Mouse (Mus musculus): Measurements from ENCODE around the gene Kiss1. TPM values are rescaled to one million over a fixed set of nuclear protein-coding genes. Genes with fewer than 3 reads are reported as not detected.

Gene Kiss1
- polyA plus RNA-seq (2016; fragmentation: Nextera tagmentation; extraction: Ambion mirVana), result not detected in 2 replicates

DNA sequence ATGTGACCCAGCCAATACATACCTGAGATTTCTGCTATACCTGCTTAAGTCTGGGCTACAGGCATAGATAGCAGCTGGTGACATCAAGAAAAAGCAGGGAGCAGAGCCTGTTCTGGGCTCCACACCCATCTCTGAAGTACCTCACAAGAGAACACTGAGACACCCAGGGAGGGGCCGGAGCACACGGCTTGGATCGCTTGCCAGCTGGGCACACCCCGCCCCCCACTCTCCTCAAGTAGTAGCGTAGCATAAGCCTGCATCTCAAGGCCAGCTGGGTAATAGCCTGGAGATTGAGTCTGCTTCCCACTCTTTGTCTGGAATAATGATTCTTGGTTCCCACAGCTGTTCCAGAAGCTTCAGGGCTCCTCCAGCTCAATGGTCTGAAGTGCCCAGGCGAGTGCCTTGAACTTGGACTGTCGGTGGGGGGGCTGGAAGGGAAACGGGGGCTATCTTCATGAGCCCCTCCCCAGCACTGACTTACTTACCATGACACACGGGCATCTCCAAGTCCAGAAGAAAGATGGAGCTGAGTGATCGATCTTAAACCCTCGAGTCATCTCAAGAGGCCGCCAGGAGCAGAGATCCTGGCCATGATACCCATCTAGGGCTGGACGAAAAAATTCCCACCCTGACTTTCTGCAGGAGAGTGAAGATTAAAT, at the start of gene Kiss1:
TSS of gene Kiss1 (plus strand) at position 609 of the 659 bp plus-strand sequence.
- H3K27ac ChIP-seq, result no peak within 1 kb of the TSS
- 0 out of 2 replicates have a peak, but pooled peaks cover 5% of the 10 kb centered on the region for H3K4me1 ChIP-seq
- peaks cover 5% of the 10 kb centered on the region for H3K27me3 ChIP-seq (ENCODE audit: insufficient read depth, poor library complexity, severe bottlenecking)
- no peaks in the 10 kb centered on the region for H3K36me3 ChIP-seq
- DNase-seq (ENCODE audit: low spot score), result no peak
- WGBS, result 83% methylated on average over 13 of the region's 13 CpGs
- H3K9me3 ChIP-seq, result no peaks in the 10 kb centered on the region
- H3K4me3 ChIP-seq, result no peak within 1 kb of the TSS

DNA sequence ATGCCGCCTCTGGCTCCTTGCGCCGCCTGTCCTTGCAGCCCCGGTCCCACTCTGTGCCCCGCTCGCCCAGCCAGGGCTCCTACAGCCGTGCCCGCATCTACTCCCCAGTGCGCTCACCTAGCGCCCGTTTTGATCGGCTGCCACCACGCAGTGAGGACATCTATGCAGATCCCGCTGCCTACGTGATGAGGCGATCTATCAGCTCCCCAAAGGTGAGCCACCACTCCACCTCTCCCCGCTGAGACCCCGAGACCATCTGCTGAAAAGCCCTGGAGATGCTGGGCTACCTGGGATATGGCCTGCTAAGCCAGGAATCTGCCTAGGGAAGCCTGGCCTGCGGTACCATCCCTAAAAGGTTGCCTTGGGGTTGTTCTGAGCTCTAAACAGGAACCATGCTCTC, 47.5 kb upstream of the Kiss1 start:
- no peak for DNase-seq (ENCODE audit: low spot score)
- H3K4me3 ChIP-seq, result no peak overlapping the region
- 85% methylated on average over 19 of the region's 19 CpGs for WGBS
- no peaks in the 10 kb centered on the region for H3K9me3 ChIP-seq
- no peaks in the 10 kb centered on the region for H3K27me3 ChIP-seq (ENCODE audit: insufficient read depth, poor library complexity, severe bottlenecking)
- no peak overlapping the region for H3K27ac ChIP-seq
- peaks cover 85% of the 10 kb centered on the region for H3K36me3 ChIP-seq
- H3K4me1 ChIP-seq, result peaks cover 21% of the 10 kb centered on the region

DNA sequence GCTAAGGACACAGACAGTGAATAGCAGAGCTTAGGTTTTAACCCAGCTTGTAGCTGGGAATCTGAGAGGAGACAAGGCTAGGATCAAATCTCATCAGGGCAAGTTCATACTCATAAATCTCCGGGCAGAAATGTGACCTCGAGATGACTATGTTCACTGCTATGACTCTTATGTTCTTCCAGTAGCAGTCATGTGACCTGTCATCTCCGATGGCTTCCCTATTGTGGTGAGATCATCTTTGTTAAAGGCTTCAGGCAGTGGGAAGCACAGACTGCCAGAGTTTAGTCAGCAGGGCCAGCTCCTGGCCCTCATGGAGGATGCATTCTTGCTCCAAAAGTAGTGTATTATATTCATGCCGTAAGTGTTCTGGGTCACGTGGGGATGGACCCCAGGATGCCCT, 44.7 kb upstream of the Kiss1 start:
- Histone ChIP-seq H3K9me3 (no peaks in the 10 kb centered on the region), H3K27me3 (ENCODE audit: insufficient read depth, poor library complexity, severe bottlenecking) (no peaks in the 10 kb centered on the region), H3K27ac (no peak overlapping the region), H3K4me1 (peaks cover 26% of the 10 kb centered on the region), H3K4me3 (no peak overlapping the region), H3K36me3 (peaks cover 73% of the 10 kb centered on the region)
- DNase-seq (ENCODE audit: low spot score), result no peak
- WGBS, result 79% methylated on average over 5 of the region's 5 CpGs

DNA sequence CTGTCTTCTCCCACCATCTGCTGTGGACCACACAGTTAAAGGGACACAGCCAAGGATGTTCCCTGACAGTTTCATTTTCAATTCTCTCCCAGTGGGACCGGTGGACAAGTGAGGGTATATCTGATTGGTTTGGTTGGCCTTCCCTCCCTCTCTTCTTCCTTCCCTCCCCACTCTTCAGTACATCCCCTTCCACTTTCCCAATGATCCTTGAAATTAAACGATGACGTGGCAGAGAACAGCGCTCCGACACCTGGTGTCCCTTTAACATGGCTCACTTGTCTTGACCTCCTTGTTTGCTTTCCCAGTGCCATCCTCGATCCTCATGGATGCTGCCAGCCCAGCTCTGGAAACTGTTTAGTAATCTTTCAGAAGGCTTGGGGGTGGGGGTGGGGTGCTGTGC, 43.1 kb upstream of the Kiss1 start:
- Histone ChIP-seq H3K36me3 (peaks cover 66% of the 10 kb centered on the region), H3K27me3 (ENCODE audit: insufficient read depth, poor library complexity, severe bottlenecking) (no peaks in the 10 kb centered on the region), H3K27ac (peak overlapping the region; percentile 39; the same call in 1 of the 2 replicates), H3K4me3 (no peak overlapping the region), H3K4me1 (peaks cover 42% of the 10 kb centered on the region), H3K9me3 (no peaks in the 10 kb centered on the region)
- no peak for DNase-seq (ENCODE audit: low spot score)
- WGBS, result 72% methylated on average over 6 of the region's 6 CpGs

DNA sequence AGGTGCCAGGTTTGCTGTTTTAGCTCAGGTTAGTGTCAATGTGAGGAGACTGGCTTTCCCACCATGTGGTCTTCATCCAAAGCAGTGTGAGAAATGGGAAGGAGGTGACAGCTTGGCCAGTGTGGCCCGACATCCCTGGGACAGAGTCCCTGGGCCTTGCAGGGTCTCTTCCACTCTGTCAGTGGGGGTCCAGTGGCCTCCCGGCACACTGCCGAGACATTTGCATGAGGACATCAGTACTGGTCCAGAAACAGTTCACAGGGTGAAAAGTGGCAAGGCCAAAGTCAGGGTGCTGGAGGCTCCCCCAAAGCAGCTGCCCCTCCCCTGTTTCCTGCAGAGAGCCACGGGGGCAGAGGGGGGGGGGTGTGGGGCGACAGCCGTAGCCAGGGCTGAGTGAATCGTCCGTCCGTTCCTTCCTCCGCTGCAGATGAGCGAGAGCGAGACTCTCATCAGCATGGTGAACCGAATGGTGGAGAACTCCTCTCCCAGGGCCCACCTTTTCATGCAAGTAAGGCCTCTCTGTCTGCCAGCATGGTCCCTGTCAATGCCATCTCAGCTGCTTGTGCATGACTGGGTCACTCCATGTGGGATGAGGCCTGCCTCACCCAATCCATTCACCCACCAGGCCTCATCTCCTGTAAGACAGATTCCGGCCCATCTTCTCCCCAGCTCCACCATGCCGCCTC, 42.6 kb upstream of the Kiss1 start:
- 77% methylated on average over 15 of the region's 15 CpGs for WGBS
- no peak for DNase-seq (ENCODE audit: low spot score)
- Histone ChIP-seq H3K4me1 (peaks cover 46% of the 10 kb centered on the region), H3K27ac (peak overlapping the region; percentile 39), H3K4me3 (no peak overlapping the region), H3K9me3 (no peaks in the 10 kb centered on the region), H3K36me3 (peaks cover 61% of the 10 kb centered on the region), H3K27me3 (ENCODE audit: insufficient read depth, poor library complexity, severe bottlenecking) (no peaks in the 10 kb centered on the region)

DNA sequence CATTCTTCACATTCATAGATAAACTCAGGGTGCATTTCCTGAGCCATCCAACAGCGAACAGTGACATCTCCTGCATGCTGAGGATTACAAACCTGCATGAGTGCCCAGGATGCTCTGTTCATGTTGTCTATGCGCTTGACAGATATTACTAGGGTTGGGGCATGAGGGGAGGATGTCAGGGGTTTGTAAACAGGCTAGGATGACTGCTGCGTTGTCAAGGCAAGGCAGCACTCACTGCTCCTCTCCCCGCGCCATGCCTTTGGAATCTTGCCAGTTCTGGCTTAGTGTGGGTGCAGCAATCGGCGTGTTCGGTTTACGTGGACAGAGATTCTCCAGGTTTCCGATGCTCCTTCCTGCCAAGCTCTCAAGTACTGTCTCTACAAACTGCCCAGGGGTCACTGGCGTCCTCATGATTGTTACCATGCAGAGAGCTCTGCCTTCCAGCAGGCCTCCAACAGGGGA, 42.0 kb upstream of the Kiss1 start:
- Histone ChIP-seq H3K27me3 (ENCODE audit: insufficient read depth, poor library complexity, severe bottlenecking) (no peaks in the 10 kb centered on the region), H3K36me3 (peaks cover 55% of the 10 kb centered on the region), H3K4me1 (peaks cover 46% of the 10 kb centered on the region), H3K9me3 (no peaks in the 10 kb centered on the region), H3K27ac (peak overlapping the region; percentile 39; the same call in 1 of the 2 replicates), H3K4me3 (no peak overlapping the region)
- no peak for DNase-seq (ENCODE audit: low spot score)
- WGBS, result 82% methylated on average over 11 of the region's 11 CpGs

DNA sequence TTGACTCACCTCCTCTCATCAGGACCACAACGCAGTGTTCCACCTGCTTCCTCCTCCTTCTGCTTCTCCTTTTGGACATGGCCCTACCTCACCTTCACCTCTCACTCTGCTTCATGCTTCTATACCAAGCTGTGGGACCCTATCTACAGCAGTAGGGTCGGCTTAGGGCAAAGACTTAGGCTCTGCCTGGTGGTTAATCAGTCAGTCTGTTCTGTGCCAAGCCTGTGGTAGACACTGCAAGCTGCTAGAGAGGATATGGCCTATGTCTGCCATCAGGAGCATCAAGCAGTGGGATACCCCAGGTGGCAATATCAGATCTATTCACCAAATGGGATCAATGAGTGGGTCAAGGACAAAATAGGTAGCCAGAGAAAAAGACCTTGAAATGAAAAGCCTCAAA, 41.1 kb upstream of the Kiss1 start:
- WGBS, result 87% methylated on average over 2 of the region's 2 CpGs
- peaks cover 55% of the 10 kb centered on the region for H3K36me3 ChIP-seq
- peaks cover 41% of the 10 kb centered on the region for H3K4me1 ChIP-seq
- DNase-seq (ENCODE audit: low spot score), result no peak
- no peak overlapping the region for H3K27ac ChIP-seq
- no peaks in the 10 kb centered on the region for H3K9me3 ChIP-seq
- H3K4me3 ChIP-seq, result no peak overlapping the region
- no peaks in the 10 kb centered on the region for H3K27me3 ChIP-seq (ENCODE audit: insufficient read depth, poor library complexity, severe bottlenecking)

DNA sequence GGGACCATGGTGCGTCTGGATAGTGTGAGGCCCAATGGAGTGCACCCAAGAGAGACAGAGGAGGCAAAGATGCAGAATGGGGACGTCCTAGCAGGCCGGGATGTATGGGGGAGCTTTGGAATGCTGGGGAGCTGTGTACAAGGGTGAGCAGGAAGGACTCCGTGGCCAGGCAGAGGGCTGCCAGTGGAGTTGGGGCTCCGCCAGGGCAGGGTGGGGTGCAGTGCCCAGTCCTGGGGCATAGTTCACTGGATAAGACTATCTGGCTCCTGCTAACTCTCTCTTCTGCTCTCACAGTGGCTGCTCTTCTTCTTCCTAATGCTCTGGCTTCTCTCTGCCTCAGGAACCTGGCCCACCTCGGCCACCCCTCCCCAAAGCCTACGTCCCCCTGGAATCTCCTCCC, 35.8 kb upstream of the Kiss1 start:
- peaks cover 26% of the 10 kb centered on the region for H3K4me1 ChIP-seq
- no peak overlapping the region for H3K27ac ChIP-seq
- H3K9me3 ChIP-seq, result no peaks in the 10 kb centered on the region
- no peaks in the 10 kb centered on the region for H3K27me3 ChIP-seq (ENCODE audit: insufficient read depth, poor library complexity, severe bottlenecking)
- DNase-seq (ENCODE audit: low spot score), result no peak
- H3K36me3 ChIP-seq, result peaks cover 56% of the 10 kb centered on the region
- 91% methylated on average over 7 of the region's 7 CpGs for WGBS
- H3K4me3 ChIP-seq, result no peak overlapping the region

DNA sequence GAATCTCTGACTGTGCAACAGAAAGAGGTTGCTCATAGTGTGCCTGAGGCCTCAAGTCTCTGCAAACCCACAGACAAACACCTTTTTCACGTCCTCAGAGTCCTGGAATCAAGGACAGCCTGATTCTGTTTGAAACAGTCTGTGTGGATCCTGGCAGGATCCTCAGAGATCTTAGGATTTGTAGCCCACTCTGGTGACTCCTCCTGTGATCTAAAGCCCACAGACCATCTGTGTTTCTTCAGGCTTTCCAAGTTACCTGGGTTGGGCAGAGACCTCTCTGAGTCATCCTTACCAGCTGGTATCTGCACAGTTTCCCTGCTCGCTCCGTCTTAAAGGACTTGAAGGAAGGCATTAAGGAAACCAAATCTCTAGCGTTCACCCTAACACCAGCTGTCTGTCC, 34.6 kb upstream of the Kiss1 start:
- DNase-seq (ENCODE audit: low spot score), result no peak
- peaks cover 58% of the 10 kb centered on the region for H3K36me3 ChIP-seq
- no peak overlapping the region for H3K4me3 ChIP-seq
- no peaks in the 10 kb centered on the region for H3K9me3 ChIP-seq
- peaks cover 19% of the 10 kb centered on the region for H3K4me1 ChIP-seq
- no peaks in the 10 kb centered on the region for H3K27me3 ChIP-seq (ENCODE audit: insufficient read depth, poor library complexity, severe bottlenecking)
- WGBS, result 83% methylated on average over 4 of the region's 4 CpGs
- H3K27ac ChIP-seq, result no peak overlapping the region

DNA sequence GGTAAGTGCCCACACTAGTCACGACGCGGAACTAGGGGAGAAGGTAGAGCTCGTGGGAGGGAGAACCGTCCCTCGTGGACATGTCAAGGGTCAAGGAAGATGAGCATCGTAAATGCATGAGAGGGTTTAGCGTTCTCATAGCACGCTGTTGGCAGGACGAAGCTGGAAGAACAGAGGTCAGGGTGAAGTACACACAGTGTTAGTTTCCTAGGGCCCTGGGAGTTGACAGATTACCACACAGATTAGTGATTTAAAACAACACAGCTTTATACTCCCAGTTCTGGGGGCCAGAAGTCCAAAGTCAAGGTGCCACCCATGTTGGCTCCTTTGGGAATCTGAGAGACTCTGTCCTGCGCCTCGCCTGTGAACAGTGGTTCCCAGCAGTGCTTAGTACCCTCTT, 33.8 kb upstream of the Kiss1 start:
- H3K36me3 ChIP-seq, result peaks cover 60% of the 10 kb centered on the region
- H3K27ac ChIP-seq, result no peak overlapping the region
- H3K4me1 ChIP-seq, result peaks cover 11% of the 10 kb centered on the region
- DNase-seq (ENCODE audit: low spot score), result no peak
- H3K27me3 ChIP-seq (ENCODE audit: insufficient read depth, poor library complexity, severe bottlenecking), result no peaks in the 10 kb centered on the region
- no peak overlapping the region for H3K4me3 ChIP-seq
- no peaks in the 10 kb centered on the region for H3K9me3 ChIP-seq
- 89% methylated on average over 12 of the region's 12 CpGs for WGBS

DNA sequence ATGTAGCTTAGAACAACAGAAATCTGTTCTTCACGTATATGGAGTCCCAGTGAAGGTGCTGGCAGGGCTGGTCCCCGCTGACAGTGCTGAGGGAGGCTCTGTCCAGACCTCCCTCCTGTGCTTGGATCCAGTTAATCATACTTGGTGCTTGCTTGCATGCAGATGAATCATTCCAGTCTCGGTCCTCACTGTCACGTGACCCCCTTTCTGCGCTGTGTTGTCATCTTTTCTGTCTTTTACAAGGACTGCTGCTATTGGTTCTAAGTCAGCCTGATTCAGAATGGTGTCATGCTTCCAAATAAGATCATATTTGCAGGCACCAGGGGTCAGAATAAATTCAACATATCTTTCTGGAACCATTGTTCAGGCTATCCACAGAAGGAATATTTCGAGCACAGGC, 29.8 kb upstream of the Kiss1 start:
- Histone ChIP-seq H3K4me1 (peaks cover 17% of the 10 kb centered on the region), H3K27ac (no peak overlapping the region), H3K36me3 (peaks cover 66% of the 10 kb centered on the region), H3K4me3 (no peak overlapping the region), H3K27me3 (ENCODE audit: insufficient read depth, poor library complexity, severe bottlenecking) (no peaks in the 10 kb centered on the region), H3K9me3 (no peaks in the 10 kb centered on the region)
- WGBS, result 90% methylated on average over 6 of the region's 6 CpGs
- no peak for DNase-seq (ENCODE audit: low spot score)

DNA sequence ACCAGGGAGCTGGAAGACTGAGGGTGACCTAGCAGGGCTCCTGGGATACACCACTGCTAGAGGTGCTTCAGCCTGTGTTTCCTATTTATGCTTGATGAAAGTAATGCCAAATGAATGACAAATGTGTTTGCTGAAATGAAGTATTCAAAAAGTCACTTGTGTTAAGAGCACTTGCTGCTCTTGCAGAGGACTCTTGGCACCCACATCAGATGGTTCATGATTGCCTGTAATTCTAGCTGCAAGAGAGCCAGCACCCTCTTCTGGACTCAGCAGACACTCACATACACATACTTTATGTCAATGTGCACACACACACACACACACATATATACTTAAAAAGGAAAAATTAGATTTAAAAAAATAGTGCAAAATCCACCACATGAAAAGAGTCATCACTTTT, 29.1 kb upstream of the Kiss1 start:
- H3K27ac ChIP-seq, result no peak overlapping the region
- no peak for DNase-seq (ENCODE audit: low spot score)
- H3K27me3 ChIP-seq (ENCODE audit: insufficient read depth, poor library complexity, severe bottlenecking), result no peaks in the 10 kb centered on the region
- peaks cover 17% of the 10 kb centered on the region for H3K4me1 ChIP-seq
- H3K4me3 ChIP-seq, result no peak overlapping the region
- no peaks in the 10 kb centered on the region for H3K9me3 ChIP-seq
- H3K36me3 ChIP-seq, result peaks cover 63% of the 10 kb centered on the region

DNA sequence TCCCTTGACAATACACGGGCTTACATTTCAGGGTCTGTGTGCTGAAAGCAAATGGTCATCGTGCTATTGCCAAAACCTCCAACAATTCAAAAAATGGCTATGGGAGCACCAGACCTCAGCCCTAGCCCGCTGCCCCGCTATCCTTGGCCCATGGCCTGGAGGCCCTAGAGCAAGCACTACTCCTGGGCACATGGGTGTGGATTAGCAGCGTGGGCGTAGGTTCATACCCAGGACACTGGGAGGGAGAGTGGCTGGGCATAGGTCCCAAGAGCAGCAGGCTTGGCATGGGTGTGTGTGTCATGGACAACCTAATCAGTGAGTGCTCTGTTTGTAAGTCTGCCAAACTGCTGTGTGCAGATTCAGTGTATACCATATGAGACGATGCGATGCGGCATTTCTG, 25.3 kb upstream of the Kiss1 start:
- no peaks in the 10 kb centered on the region for H3K9me3 ChIP-seq
- no peak for DNase-seq (ENCODE audit: low spot score)
- peaks cover 8% of the 10 kb centered on the region; the same call in 1 of the 2 replicates for H3K27me3 ChIP-seq (ENCODE audit: insufficient read depth, poor library complexity, severe bottlenecking)
- H3K4me3 ChIP-seq, result no peak overlapping the region
- peak overlapping the region; percentile 42; the same call in 1 of the 2 replicates for H3K27ac ChIP-seq
- 91% methylated on average over 9 of the region's 9 CpGs for WGBS
- peaks cover 33% of the 10 kb centered on the region for H3K4me1 ChIP-seq
- H3K36me3 ChIP-seq, result peaks cover 59% of the 10 kb centered on the region

All from heart, embryonic 10.5 days (tissue).